Mouse (Mus musculus) MEL (cell line): ENCODE results near the gene Dram1. TPM values are rescaled to one million over a fixed set of nuclear protein-coding genes. Genes with fewer than 3 reads are reported as not detected.

Source experiments
- DNase-seq: peaks from one replicate; pipeline ENCODE4 v3.0.0; 2011; ENCODE audit warnings: low read depth, low spot score
- H3K27ac ChIP-seq: 2 replicates; pipeline ENCODE4 v1.5.1; 2012; ENCODE audit warnings: low read depth, mild to moderate bottlenecking, control low read depth, low read length, moderate library complexity; ENCODE audit not compliant: control insufficient read depth
- H3K27me3 ChIP-seq, 2 experiments: fragments of 150-350 bp in 1 of 2; sonication (generic) in 1 of 2; 2 replicates each; pipeline ENCODE4 v1.6.1; 2012; ENCODE audit warnings: low read length in 2 of 2, mild to moderate bottlenecking in 2 of 2, improper control_type of control experiment in 1 of 2, moderate library complexity in 1 of 2; ENCODE audit not compliant: insufficient read depth in 2 of 2, control insufficient read depth in 1 of 2
- H3K36me3 ChIP-seq, 2 experiments: 2 replicates each; pipeline ENCODE4 v1.6.1; 2012 to 2014; ENCODE audit warnings: low read length in 2 of 2, improper control_type of control experiment in 1 of 2, inconsistent platforms in 1 of 2, mild to moderate bottlenecking in 1 of 2; ENCODE audit not compliant: insufficient read depth in 2 of 2, control insufficient read depth in 1 of 2
- H3K4me1 ChIP-seq, 2 experiments: fragments of 150-350 bp in 1 of 2; sonication (generic) in 1 of 2; 2 replicates each; pipeline ENCODE4 v1.6.1; 2012; ENCODE audit warnings: low read length in 2 of 2, improper control_type of control experiment in 1 of 2, mild to moderate bottlenecking in 1 of 2; ENCODE audit not compliant: insufficient read depth in 2 of 2, control insufficient read depth in 1 of 2
- H3K4me3 ChIP-seq, 2 experiments: fragments of 150-350 bp in 1 of 2; sonication (generic) in 1 of 2; 2 replicates each; pipeline ENCODE4 v1.5.1; 2012; ENCODE audit warnings: low read depth in 2 of 2, low read length in 2 of 2, mild to moderate bottlenecking in 2 of 2, moderate library complexity in 2 of 2, control low read depth in 1 of 2, improper control_type of control experiment in 1 of 2; ENCODE audit not compliant: control insufficient read depth in 1 of 2, insufficient read depth in 1 of 2
- H3K79me2 ChIP-seq: 2 replicates; pipeline ENCODE4 v1.6.1; 2012; ENCODE audit warnings: mild to moderate bottlenecking, low read length, moderate library complexity; ENCODE audit not compliant: control insufficient read depth, poor library complexity, insufficient read depth
- H3K9ac ChIP-seq: 2 replicates; pipeline ENCODE4 v1.6.1; 2012; ENCODE audit warnings: low read depth, mild to moderate bottlenecking, control low read depth, low read length, moderate library complexity; ENCODE audit not compliant: control insufficient read depth, poor library complexity, severe bottlenecking
- H3K9me3 ChIP-seq: fragments of 150-350 bp; sonication (generic); replicated peaks from 2 replicates; pipeline ENCODE4 v1.6.1; 2012; ENCODE audit warnings: mild to moderate bottlenecking, low read length, improper control_type of control experiment, moderate library complexity; ENCODE audit not compliant: insufficient read depth
- BHLHE40 ChIP-seq: IDR thresholded peaks from 2 replicates; pipeline ENCODE4 v1.6.1; 2012; ENCODE audit warnings: low read depth, mild to moderate bottlenecking, inconsistent platforms, low read length, improper control_type of control experiment, borderline replicate concordance
- CHD1 ChIP-seq: IDR thresholded peaks from 2 replicates; pipeline ENCODE4 v1.6.1; 2012; ENCODE audit warnings: low read depth, mild to moderate bottlenecking, inconsistent platforms, low read length, improper control_type of control experiment
- ELF1 ChIP-seq: IDR thresholded peaks from 2 replicates; pipeline ENCODE4 v1.6.1; 2014; ENCODE audit warnings: low read depth, mild to moderate bottlenecking, inconsistent platforms, low read length, improper control_type of control experiment, moderate library complexity
- ETS1 ChIP-seq: IDR thresholded peaks from 2 replicates; pipeline ENCODE4 v1.6.1; 2012; ENCODE audit warnings: low read depth, mild to moderate bottlenecking, inconsistent platforms, low read length, improper control_type of control experiment, moderate library complexity
- HCFC1 ChIP-seq: IDR thresholded peaks from 2 replicates; pipeline ENCODE4 v1.6.1; 2012; ENCODE audit warnings: low read depth, mild to moderate bottlenecking, inconsistent platforms, low read length, improper control_type of control experiment, moderate library complexity
- JUND ChIP-seq: IDR thresholded peaks from 2 replicates; pipeline ENCODE4 v1.6.1; 2011; ENCODE audit warnings: low read depth, mild to moderate bottlenecking, improper control_type of control experiment, low read length
- KAT2A ChIP-seq: conservative IDR thresholded peaks from 2 replicates; pipeline ENCODE4 v1.6.1; 2012; ENCODE audit warnings: low read depth, low read length, improper control_type of control experiment, inconsistent platforms
- MAFK ChIP-seq: IDR thresholded peaks from 2 replicates; pipeline ENCODE4 v1.6.1; 2011; ENCODE audit warnings: low read depth, mild to moderate bottlenecking, low read length, improper control_type of control experiment, borderline replicate concordance
- MAZ ChIP-seq: IDR thresholded peaks from 2 replicates; pipeline ENCODE4 v1.6.1; 2012; ENCODE audit warnings: low read depth, mild to moderate bottlenecking, inconsistent platforms, low read length, improper control_type of control experiment
- MEF2A ChIP-seq: IDR thresholded peaks from 2 replicates; pipeline ENCODE4 v1.6.1; 2014; ENCODE audit warnings: low read depth, mild to moderate bottlenecking, inconsistent platforms, low read length, improper control_type of control experiment; ENCODE audit not compliant: poor library complexity, insufficient replicate concordance, severe bottlenecking; ENCODE audit errors: extremely low read depth
- MYC ChIP-seq: IDR thresholded peaks from 2 replicates; pipeline ENCODE4 v1.6.1; 2011; ENCODE audit warnings: low read depth, mild to moderate bottlenecking, low read length, improper control_type of control experiment, moderate library complexity
- POLR2A ChIP-seq, 2 experiments: IDR thresholded peaks; 2 replicates each; pipeline ENCODE4 v1.6.1; 2011 to 2012; ENCODE audit warnings: low read length in 2 of 2, mild to moderate bottlenecking in 2 of 2, control low read depth in 1 of 2, improper control_type of control experiment in 1 of 2, low read depth in 1 of 2, moderate library complexity in 1 of 2; ENCODE audit not compliant: control insufficient read depth in 1 of 2, insufficient read depth in 1 of 2, poor library complexity in 1 of 2
- RCOR1 ChIP-seq: IDR thresholded peaks from 2 replicates; pipeline ENCODE4 v1.6.1; 2012; ENCODE audit warnings: low read depth, mild to moderate bottlenecking, inconsistent platforms, low read length, improper control_type of control experiment
- SIN3A ChIP-seq: IDR thresholded peaks from 2 replicates; pipeline ENCODE4 v1.6.1; 2012; ENCODE audit warnings: low read length, improper control_type of control experiment, inconsistent platforms
- SMC3 ChIP-seq: IDR thresholded peaks from 2 replicates; pipeline ENCODE4 v1.6.1; 2011; ENCODE audit warnings: low read depth, low read length, improper control_type of control experiment
- UBTF ChIP-seq: IDR thresholded peaks from 2 replicates; pipeline ENCODE4 v1.6.1; 2012; ENCODE audit warnings: low read depth, mild to moderate bottlenecking, inconsistent platforms, low read length, improper control_type of control experiment, moderate library complexity, borderline replicate concordance; ENCODE audit not compliant: insufficient read depth
- ZKSCAN1 ChIP-seq: IDR thresholded peaks from 2 replicates; pipeline ENCODE4 v1.6.1; 2012; ENCODE audit warnings: low read depth, mild to moderate bottlenecking, inconsistent platforms, low read length, improper control_type of control experiment, moderate library complexity
- ZMIZ1 ChIP-seq: IDR thresholded peaks from 2 replicates; pipeline ENCODE4 v1.6.1; 2012; ENCODE audit warnings: low read depth, mild to moderate bottlenecking, inconsistent platforms, low read length, improper control_type of control experiment, moderate library complexity
- polyA plus RNA-seq, 2 experiments: library from polyadenylated mRNA; stranded (reverse) in 1 of 2; unstranded in 1 of 2; fragments of >175 nt in 1 of 2; fragments of >200 nt in 1 of 2; gene quantifications; 2 replicates each; pipeline versions ENCODE4 v1.2.1 to v1.2.4; 2012; ENCODE audit warnings: low replicate concordance in 2 of 2, low read depth in 1 of 2; ENCODE audit not compliant: insufficient read length in 2 of 2, insufficient read depth in 1 of 2, missing spikeins in 1 of 2
- total RNA-seq: library from RNA; depleted of rRNA; stranded (reverse); fragments of 300-350 nt; gene quantifications from 2 replicates; pipeline ENCODE4 v1.2.3, GENCODE M21; 2012

Dram1 gene
- total and polyA plus RNA-seq, 3 experiments, result 0.17 TPM; not detected in 2

GRCm38 (mm10) chr10:88287261-88287660 is 91.6 kb downstream of the Dram1 start:
- no peaks in the 10 kb centered on the region for H3K36me3 ChIP-seq
- H3K9me3 ChIP-seq, result no peaks in the 10 kb centered on the region
- H3K4me1 ChIP-seq, result no peaks in the 10 kb centered on the region
- no peaks in the 10 kb centered on the region; a peak in 1 of 4 replicates for H3K27me3 ChIP-seq
- H3K4me3 ChIP-seq, result no peak overlapping the region
- H3K27ac ChIP-seq, result no peak overlapping the region
- H3K9ac ChIP-seq, result no peak overlapping the region
- no peaks in the 10 kb centered on the region for H3K79me2 ChIP-seq
- TF ChIP-seq KAT2A, result no peak
- TF ChIP-seq CHD1, result no peak
- no peak for TF ChIP-seq MEF2A
- no peak for TF ChIP-seq JUND
- TF ChIP-seq ZMIZ1, result no peak
- TF ChIP-seq MAFK, result no peak
- no peak for TF ChIP-seq POLR2A (IDR thresholded peaks at IDR 0.05; ENCODE audit: control insufficient read depth in 1 of 2, insufficient read depth in 1 of 2, low read depth in 1 of 2, low read length in 2 of 2, poor library complexity in 1 of 2)
- TF ChIP-seq MAZ, result no peak
- TF ChIP-seq SMC3, result no peak
- TF ChIP-seq HCFC1, result no peak
- no peak for TF ChIP-seq SIN3A
- no peak for TF ChIP-seq UBTF
- no peak for DNase-seq

- TF ChIP-seq SIN3A (no peak), BHLHE40 (no peak)
- no peak for DNase-seq
- Histone ChIP-seq H3K79me2 (no peaks in the 10 kb centered on the region), H3K9ac (no peak overlapping the region), H3K4me1 (no peaks in the 10 kb centered on the region), H3K4me3 (no peak overlapping the region), H3K27ac (no peak overlapping the region), H3K9me3 (no peaks in the 10 kb centered on the region), H3K36me3 (no peaks in the 10 kb centered on the region), H3K27me3 (no peaks in the 10 kb centered on the region; a peak in 1 of 4 replicates)
Observed at GRCm38 (mm10) chr10:88284343-88284990, 94.4 kb downstream of the Dram1 start.

- Histone ChIP-seq H3K4me1 (no peaks in the 10 kb centered on the region), H3K27ac (no peak overlapping the region), H3K27me3 (no peaks in the 10 kb centered on the region; a peak in 1 of 4 replicates), H3K4me3 (no peak overlapping the region), H3K36me3 (no peaks in the 10 kb centered on the region), H3K9ac (no peak overlapping the region), H3K9me3 (no peaks in the 10 kb centered on the region), H3K79me2 (no peaks in the 10 kb centered on the region)
- no peak for DNase-seq
- TF ChIP-seq ETS1 (no peak), KAT2A (no peak), MEF2A (no peak), ELF1 (no peak), SMC3 (no peak), RCOR1 (no peak), HCFC1 (no peak), ZKSCAN1 (no peak), MYC (no peak)
Observed at GRCm38 (mm10) chr10:88281699-88282098, 97.2 kb downstream of the Dram1 start.
